Mouse (Mus musculus) lung, adult 2 months (tissue): Measurements from ENCODE around the gene Rbck1. TPM values are rescaled to one million over a fixed set of nuclear protein-coding genes. Genes with fewer than 3 reads are reported as not detected.

Experiments
- DNase-seq: peaks from one replicate; pipeline ENCODE4 v3.0.0; 2022
- H3K4me1 ChIP-seq: fragments of 200-500 bp; 2 replicates; pipeline ENCODE4 v1.6.1; 2011; ENCODE audit warnings: low read length; ENCODE audit not compliant: control insufficient read depth, insufficient read depth
- H3K4me3 ChIP-seq: fragments of 200-500 bp; replicated peaks from 2 replicates; pipeline ENCODE3; 2011; ENCODE audit warnings: low read depth, mild to moderate bottlenecking, control low read depth, low read length; ENCODE audit errors: extremely low read depth
- CTCF ChIP-seq: fragments of 200-500 bp; IDR thresholded peaks from 2 replicates; pipeline ENCODE4 v1.5.1; 2011; ENCODE audit warnings: mild to moderate bottlenecking, low read length, control low read depth; ENCODE audit not compliant: insufficient read depth
- POLR2A ChIP-seq: fragments of 200-500 bp; IDR thresholded peaks from 2 replicates; pipeline ENCODE4 v1.6.1; 2011; ENCODE audit warnings: low read depth, mild to moderate bottlenecking, control low read depth, low read length, borderline replicate concordance; ENCODE audit errors: extremely low read depth
- WGBS: fragments of 180-500 bp; shearing (Covaris S2); methylation state at CpG from one replicate; pipeline ENCODE4 v1.1.7; 2018; 5-methylcytosine and 5-hydroxymethylcytosine counted together
- polyA plus RNA-seq: library from polyadenylated mRNA; depleted of rRNA; stranded (reverse); fragments of >200 nt; gene quantifications from 2 replicates; pipeline ENCODE4 v1.2.3, GENCODE M21; 2012; rRNA removed

Gene Rbck1
- polyA plus RNA-seq, result 268 and 356 TPM in 2 replicates

DNA sequence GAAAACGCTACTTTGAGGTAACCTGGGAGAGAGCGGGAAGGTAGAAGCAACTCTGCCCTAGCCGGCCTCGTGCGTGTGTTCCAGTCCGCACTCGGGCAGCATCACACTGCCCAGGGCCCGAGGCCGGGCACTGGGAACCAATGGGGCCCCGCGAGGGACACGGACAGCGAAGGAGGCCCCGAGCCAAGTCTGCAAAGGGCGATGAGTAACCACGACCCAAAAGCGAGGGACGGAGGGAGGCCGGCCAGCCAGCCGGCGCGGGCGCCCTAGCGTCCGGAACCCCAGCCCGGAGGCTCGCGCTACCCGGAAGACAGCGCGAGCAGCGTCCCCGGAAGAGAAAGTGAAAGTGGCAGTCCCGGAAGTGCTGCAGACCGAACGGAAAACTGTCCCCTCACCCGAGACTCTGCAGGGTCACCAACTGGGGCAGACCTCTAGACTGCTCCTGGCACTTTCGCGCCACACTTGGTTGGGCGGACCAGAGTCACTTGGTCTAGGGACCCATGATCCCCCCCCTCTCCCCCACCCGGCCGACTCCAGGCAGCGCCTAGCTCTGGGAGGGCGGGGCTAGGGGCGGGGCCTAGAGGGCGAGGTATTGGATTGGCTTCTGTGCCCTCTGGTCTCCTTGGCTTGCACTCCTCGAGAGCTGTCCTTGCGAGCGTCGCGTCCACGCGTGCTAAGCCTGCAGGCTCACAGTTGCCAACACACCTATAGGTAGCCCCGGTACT lies at the start of gene Rbck1:
Gene Rbck1, minus strand, starts transcription at position 553 of the 725 bp plus-strand sequence.
- Histone ChIP-seq H3K4me1 (peaks cover 4% of the 10 kb centered on the region; the same call in 1 of the 2 replicates), H3K4me3 (peak within 1 kb of the TSS; percentile 80)
- no peak for TF ChIP-seq CTCF
- TF ChIP-seq POLR2A, result peak; percentile 77; the same call in 1 of the 2 replicates
- under 1% methylated on average over 54 of the region's 54 CpGs for WGBS
- peak; percentile 92 for DNase-seq

DNA sequence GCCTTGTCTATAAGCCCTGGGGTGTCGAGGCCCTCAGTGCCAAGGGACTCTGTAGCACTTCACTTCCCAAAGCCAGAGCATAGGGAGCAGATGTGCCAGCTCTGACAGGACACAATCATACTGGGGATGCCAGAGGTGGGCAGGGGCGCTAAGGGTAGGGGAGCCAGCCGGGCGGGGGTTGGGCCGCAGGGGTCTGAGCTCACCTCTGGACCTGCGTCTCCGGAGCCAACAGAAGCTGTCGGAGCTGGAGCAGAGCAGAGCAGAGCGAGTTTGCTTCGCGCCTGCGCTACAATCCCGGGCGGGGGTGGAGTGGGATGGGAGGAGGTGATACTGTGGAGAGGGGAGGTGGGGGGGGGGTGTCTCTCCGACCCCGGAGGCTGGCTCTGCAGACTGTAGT lies 43.9 kb upstream of the Rbck1 start, which contains the start of gene Nrsn2:
Gene Nrsn2, minus strand, starts transcription at position 294 of the 397 bp plus-strand sequence.
- Histone ChIP-seq H3K4me3 (no peak within 1 kb of the TSS), H3K4me1 (no peaks in the 10 kb centered on the region)
- TF ChIP-seq POLR2A, result no peak
- TF ChIP-seq CTCF, result no peak
- 11% methylated on average over 16 of the region's 16 CpGs for WGBS
- DNase-seq, result no peak

DNA sequence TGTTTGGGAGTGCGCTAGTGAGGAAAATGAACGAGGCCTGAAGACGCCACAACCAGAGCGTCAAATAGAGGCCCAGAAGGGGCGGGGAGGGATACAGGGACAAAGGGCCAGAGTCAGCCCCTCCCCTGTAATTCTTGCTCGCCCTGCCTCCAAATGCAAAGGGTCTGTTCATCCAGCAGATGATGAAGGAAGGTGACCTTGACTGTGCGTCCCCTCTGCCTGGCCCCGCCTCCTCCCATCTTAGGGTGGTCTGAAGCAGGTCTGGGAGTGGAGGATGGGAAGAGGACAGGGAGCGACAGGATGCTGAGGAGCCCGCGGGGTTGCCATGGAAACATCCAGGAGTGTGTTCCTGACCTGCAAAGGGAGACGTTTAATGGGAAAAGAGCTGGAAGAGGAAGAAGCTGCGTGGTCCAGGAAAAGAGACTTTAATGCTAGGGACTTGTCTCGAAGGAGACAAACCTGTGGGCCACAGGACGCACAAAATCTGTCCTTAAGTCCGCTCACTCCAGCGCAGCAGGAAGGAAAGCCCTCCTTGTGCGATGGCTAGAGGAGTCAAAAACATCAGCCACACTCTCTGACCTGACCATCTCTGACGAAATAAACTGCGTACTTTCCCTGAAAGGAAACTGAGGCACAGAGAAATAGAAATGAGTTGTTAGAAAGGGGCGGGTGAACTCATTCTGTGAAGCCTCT lies 43.3 kb upstream of the Rbck1 start:
- 14% methylated on average over 21 of the region's 21 CpGs for WGBS
- no peak overlapping the region for H3K4me3 ChIP-seq
- TF ChIP-seq POLR2A, result no peak
- TF ChIP-seq CTCF, result no peak
- no peaks in the 10 kb centered on the region for H3K4me1 ChIP-seq
- no peak for DNase-seq

DNA sequence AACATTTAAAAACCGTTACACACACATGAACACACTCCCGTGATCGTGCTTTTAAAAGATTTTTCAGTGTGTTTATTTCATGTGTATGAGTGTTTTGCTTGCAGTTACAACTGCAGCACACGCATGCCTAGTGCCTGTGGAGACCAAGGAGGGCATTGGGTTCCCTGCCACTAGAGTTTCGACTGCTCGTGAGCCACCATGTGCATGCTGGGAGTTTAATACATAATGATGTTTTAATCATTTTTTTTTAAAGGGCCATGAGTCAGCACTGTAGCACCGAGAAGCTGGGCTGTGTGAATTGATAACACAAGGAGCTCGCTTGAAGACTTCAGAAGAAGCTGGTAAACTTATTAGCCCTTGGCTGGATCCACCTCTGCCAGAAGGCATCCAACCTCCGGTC lies 41.1 kb upstream of the Rbck1 start:
- no peak for DNase-seq
- no peak for TF ChIP-seq CTCF
- TF ChIP-seq POLR2A, result no peak
- 68% methylated on average over 9 of the region's 9 CpGs for whole genome bisulfite sequencing

DNA sequence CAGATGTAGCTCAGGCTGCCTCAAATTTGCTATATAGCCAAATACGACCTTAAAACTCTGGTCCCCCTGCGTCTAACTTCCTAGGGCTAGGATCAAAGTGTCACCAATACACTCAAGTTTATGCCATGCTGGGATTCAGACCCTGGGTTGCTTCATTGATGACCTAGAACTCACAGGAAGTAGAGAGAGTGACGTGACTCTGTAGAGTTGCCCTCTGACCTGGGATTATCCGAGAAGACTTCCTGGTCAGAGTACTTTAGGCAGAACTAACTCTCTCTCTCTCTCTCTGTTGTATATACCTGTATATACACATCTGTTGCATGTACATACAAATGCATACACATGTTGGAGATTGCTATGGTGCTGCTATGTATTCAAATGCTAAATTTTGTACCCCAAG lies 40.2 kb upstream of the Rbck1 start:
- DNase-seq, result no peak
- WGBS, result 58% methylated on average over 4 of the region's 4 CpGs
- TF ChIP-seq CTCF (no peak), POLR2A (no peak)
- H3K4me1 ChIP-seq, result no peaks in the 10 kb centered on the region
- H3K4me3 ChIP-seq, result no peak overlapping the region

More for the DNA sequence above, 41.1 kb upstream of the Rbck1 start:
- no peaks in the 10 kb centered on the region for H3K4me1 ChIP-seq
- no peak overlapping the region for H3K4me3 ChIP-seq

DNA sequence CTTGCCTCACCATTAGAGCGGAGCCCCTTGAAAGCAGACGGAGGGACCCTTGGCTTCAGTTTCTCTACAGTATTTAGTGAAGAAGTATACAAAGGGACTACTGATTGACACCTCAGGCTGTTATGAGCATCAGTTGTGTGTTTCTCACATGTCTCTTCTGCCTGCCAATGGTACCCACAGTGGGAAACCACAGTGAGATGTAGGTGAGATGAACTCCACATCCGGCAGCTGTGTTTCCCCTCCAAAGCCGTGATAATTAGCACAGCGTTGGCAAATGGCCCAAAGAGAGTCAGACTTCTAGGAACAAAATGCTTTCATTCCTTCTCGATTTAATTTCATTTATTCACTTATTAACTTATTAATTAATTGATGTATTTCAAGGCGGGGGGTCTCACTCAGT lies 39.7 kb upstream of the Rbck1 start:
- WGBS, result 73% methylated on average over 7 of the region's 7 CpGs
- TF ChIP-seq CTCF (no peak), POLR2A (no peak)
- no peak overlapping the region for H3K4me3 ChIP-seq
- no peak for DNase-seq
- H3K4me1 ChIP-seq, result no peaks in the 10 kb centered on the region

DNA sequence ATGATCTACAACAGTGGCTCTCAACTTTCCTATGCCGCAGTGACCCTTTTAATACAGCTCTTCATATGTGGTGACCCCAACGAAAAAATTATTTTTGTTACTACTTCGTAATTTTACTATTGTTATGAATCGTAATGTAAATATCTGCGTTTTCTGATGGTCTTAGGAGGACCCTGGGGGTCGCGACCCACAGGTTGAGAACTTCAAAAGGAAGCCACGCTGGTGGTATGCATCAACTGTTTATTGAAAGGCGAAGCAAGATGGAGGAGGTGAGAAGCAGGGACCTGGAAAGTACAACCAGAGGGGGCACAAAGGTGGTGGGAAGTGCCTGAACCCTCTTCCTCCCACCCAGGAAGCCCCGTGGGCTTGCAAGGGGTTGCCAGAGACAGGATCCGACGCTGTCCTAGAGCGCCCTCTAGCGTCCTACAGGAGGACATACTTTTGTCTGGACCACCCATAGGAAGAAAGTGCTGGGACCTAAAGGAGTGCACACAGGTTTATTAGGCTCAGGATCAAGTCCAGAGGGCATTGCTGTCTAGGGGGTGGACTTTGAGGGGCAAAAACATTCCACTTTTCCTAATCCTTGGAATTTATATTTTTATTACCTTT lies 36.2 kb upstream of the Rbck1 start:
- 29% methylated on average over 14 of the region's 14 CpGs for WGBS
- Histone ChIP-seq H3K4me1 (peaks cover 2% of the 10 kb centered on the region; the same call in 1 of the 2 replicates), H3K4me3 (no peak overlapping the region)
- DNase-seq, result peak; percentile 50
- TF ChIP-seq POLR2A, result no peak
- peak; percentile 94 for TF ChIP-seq CTCF

DNA sequence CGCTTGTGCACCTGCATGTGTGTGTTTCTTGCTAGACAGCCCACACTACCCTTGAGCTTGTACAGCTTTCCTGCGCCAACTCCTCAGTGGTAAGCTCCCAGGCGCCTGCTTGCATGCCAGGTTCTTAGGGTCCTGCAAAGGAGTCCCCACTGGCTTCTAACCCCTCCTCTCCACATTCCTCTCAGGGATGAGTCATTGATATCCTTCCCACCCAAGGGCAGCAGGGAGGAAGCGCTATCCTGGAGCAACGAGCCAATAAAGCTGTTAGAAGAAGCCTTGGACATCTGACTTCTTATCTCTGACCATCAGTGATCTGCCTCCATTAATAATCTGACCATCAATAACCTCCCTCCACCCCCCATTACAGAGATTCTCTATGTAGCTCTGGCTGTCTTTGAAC lies 35.5 kb upstream of the Rbck1 start:
- peaks cover 4% of the 10 kb centered on the region; the same call in 1 of the 2 replicates for H3K4me1 ChIP-seq
- WGBS, result 68% methylated on average over 5 of the region's 5 CpGs
- TF ChIP-seq POLR2A (no peak), CTCF (no peak)
- no peak for DNase-seq
- no peak overlapping the region for H3K4me3 ChIP-seq
